Mouse (Mus musculus) adrenal gland, adult 2 months (tissue): ENCODE results near the gene Gstp2. TPM values are rescaled to one million over a fixed set of nuclear protein-coding genes. Genes with fewer than 3 reads are reported as not detected.
A peak's percentile ranks its signal among the peaks of the same experiment; 100 is the strongest.
"Not testable (repeated sequence)": the region's sequence is repeated elsewhere in the genome, so short reads cannot be mapped to it uniquely, and the experiment has no call there.

Experiments used
- DNase-seq: peaks from one replicate; pipeline ENCODE4 v3.0.0; 2021
- polyA plus RNA-seq: library from polyadenylated mRNA; depleted of rRNA; stranded (reverse); fragments of >200 nt; gene quantifications from 2 replicates; pipeline ENCODE4 v1.2.3, GENCODE M21; 2012
- total RNA-seq, 2 experiments: library from RNA; stranded (reverse); gene quantifications; 2 replicates each; pipeline ENCODE4 v1.2.3; 2021

Gene Gstp2
- total and polyA plus RNA-seq, 3 experiments = 7.9 to 61.4 (median 57.2) TPM

GRCm38 (mm10) chr19:4049069-4049468, 3.2 kb upstream of the Gstp2 start:
- not testable (repeated sequence) for DNase-seq

GRCm38 (mm10) chr19:4047859-4048258, 2.0 kb upstream of the Gstp2 start:
- peak; percentile 80 for DNase-seq

GRCm38 (mm10) chr19:4046866-4047254, 1.0 kb upstream of the Gstp2 start:
- DNase-seq = no peak

DNA sequence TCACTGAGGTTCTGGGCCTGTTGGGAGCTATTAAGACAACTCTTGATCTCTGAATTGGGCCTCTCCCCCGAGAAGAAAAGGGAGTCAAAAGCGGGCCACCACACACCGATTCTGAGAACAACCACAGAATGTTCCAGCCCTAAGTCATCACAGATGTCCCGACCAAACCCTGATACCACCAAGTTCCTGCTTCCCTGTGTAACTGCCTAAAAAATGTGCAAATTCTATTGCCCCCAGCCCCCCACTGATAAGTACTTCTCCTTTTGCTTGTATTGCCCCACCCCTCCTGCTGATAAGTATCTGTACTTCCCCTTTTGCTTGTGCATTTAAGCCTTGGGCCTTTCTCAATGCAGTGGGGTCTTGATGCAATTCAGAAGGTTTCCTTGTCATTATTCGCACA, 1.7 kb downstream of the Gstp2 start:
- DNase-seq = not testable (repeated sequence)

- DNase-seq = no peak
These were observed 3.7 kb downstream of the Gstp2 start for GRCm38 (mm10) chr19:4042124-4042523.

DNA sequence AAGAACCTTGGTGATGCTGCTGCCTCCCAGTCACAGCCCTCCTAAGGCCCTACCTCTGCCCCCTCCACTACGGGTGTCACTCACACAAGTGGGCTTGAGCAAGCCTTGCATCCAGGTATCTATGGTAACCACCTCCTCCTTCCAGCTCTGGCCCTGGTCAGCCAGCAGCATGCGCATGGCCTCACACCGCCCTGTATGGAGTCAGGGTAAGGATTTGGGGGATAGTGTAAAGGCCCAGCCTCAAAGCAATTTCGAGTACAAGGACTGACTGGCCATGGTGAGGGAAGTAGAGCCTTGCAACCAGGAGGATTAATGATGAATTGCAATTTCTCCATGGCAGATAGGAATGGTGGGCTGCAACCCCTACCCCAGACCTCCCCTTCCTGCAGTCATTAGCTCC, 4.3 kb downstream of the Gstp2 start:
- not testable (repeated sequence) for DNase-seq

DNA sequence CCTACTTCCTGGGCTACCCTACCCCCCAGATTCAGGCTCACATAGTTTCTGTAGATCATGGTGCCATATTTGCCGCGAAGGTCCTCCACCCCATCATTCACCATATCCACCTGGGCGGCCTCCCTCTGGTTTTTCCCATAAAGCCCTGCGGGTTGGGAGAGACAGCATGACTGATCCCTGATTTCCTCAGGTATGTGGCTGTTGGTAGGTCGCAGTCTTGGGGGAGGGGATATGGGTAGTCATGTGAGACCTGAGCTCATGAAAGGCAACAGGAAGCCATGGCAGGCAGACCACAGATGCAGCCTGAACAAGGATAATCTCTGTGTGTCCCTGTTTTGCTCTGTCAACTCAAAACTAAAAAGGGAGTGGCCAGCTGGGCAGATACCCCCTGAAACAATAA, 4.9 kb downstream of the Gstp2 start:
- not testable (repeated sequence) for DNase-seq

DNA sequence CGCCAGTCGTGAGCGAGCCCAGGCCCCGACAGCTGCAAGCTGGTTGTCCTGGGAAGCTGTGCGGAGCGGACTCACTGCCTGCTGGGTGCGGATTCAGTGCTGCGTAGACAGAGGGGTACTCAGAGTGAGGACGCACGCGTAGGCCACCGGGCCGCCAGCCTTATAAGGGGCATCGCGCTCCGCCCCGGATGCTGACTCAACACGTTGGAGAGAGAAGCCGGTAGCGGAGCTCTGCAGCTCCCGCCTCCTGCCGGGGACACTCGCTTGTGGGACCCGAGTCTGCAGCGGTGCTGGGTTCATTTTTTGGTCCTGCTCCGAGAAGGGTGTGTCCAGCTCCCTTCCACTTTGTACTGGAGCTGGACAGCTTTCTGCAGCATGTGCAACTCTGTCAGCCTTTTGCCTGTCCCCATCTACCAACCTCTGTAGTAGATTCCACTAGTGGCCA, 8.0 kb downstream of the Gstp2 start, which contains the start of gene Gstp1:
Gene Gstp1, minus strand, starts transcription at position 198 of the 445 bp plus-strand sequence.
- peak; percentile 93 for DNase-seq

- not testable (repeated sequence) for DNase-seq
These were observed 8.6 kb downstream of the Gstp2 start for GRCm38 (mm10) chr19:4037154-4037787.

DNA sequence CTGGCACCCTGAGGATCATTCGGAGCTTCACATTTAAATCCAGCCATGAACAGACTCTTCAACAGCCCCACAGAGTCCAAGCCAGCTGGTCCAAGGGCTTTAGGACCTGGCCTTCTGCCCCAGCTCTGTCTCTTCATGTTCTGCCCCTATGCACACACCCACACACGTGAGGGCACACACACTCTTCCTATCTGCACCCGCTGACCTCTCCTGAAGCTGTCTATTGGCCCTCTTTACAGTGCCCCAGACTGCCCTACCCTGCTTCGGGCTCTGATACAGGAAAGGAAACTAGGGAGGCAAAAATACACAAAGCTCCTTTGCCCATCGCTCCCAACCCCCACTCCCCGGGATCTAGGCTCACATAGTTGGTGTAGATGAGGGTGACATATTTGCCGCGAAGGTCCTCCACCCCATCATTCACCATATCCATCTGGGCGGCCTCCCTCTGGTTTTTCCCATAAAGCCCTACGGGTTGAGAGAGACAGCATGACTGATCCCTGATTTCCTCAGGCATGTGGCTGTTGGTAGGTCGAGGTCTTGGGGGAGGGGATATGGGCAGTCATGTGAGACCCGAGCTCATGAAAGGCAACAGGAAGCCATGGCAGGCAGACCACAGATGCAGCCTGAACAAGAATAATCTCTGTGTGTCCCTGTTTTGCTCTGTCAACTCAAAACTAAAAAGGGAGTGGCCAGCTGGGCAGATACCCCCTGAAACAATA, 9.3 kb downstream of the Gstp2 start:
- no peak for DNase-seq

GRCm38 (mm10) chr19:4033742-4034141, 12.1 kb downstream of the Gstp2 start:
- DNase-seq = no peak

DNA sequence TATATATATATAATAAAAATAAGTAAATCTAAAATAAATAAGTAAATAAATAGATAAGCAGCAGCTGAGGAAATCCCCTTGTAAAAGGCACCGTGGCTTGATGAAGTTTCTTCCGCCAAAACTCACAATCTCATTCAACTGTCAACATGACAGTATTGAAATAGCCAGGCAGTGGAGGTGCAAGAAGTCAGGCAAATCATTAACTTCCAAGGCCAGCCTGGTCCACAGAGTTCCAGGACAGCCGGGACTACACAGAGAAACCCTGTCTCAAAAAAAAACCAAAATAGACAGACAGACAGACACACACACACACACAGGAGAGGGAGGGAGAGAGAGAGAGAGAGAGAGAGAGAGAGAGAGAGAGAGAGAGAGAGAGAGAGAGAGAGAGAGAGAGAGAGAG, 12.5 kb downstream of the Gstp2 start:
- DNase-seq = no peak

- DNase-seq = no peak
These were observed 13.2 kb downstream of the Gstp2 start for GRCm38 (mm10) chr19:4032668-4033067.

- no peak for DNase-seq
These were observed 18.2 kb downstream of the Gstp2 start for GRCm38 (mm10) chr19:4027576-4027975.

DNA sequence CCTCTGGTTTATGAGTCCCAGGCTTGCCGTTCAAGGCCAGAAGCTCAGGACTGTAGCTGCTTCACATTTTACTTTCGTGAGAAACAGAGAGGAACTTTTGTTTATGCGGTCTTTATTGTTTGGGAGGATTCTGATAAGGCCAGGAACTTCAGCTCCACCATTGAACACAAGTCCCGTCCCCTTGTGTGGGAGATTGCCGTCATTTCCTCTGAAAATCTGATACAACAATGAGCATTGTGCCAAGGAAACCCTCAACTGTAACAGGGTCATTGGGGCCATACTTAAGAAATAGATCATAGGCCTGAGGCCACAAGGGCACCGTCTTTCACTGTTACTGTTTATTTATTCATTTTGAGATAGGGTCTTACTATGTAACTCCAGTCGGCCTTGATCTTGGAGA, 22.6 kb downstream of the Gstp2 start:
- no peak for DNase-seq

- DNase-seq = peak; percentile 88
These were observed 26.9 kb downstream of the Gstp2 start for GRCm38 (mm10) chr19:4018743-4019583.

DNA sequence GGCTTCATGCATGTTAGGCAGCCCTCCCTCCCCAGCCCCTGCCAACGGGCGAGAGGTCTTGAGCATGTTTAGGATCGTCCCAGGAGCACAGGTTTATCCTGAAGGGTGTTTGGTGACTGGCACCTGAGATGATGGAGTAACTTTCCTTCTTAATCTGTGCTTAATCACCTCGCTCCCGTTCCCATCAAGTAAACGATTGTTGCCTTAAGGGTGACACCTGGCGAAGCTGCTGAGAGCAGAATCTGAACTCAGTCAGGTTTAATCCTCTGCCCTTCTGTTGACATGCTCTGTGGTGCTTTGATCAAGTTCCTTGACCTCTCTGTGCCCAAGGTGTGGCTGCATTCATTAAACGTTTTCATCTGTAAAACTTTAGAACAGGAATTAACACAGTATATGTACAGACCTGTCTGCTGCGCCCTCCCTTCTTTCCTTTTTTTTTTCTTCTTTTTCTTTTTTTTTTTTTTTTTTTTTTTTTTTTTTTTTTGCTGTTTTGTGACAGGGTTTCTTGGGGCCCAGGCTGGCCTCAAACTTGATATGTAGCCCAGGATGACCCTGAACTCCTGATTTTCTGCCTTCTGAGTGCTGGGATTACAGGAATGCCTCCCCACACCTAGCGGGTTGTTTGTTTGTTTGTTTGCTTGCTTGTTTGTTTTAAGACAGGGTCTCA, 27.8 kb downstream of the Gstp2 start:
- DNase-seq = no peak

GRCm38 (mm10) chr19:4015635-4016034, 30.2 kb downstream of the Gstp2 start:
- DNase-seq = no peak

DNA sequence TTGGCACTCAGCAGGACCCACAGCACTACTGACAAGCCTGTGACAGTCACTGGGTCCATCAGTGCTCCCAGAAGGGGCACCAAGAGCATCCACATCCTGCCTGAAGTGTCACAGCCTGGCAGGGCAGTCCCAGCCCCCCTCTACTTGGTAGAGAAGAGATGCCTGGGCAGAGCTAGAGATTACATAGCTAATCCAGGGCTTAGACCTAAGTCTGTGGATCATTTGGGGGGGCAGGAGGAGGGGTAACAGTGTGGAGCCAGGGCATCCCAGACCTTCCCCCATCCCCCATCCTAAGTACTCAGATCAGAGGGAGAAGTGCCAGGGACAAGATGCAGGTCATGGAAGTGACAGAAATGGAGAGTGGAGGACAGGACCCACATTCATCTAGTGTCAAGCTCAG, 31.0 kb downstream of the Gstp2 start:
- DNase-seq = no peak

- no peak for DNase-seq
These were observed 32.8 kb downstream of the Gstp2 start for GRCm38 (mm10) chr19:4013066-4013465.

DNA sequence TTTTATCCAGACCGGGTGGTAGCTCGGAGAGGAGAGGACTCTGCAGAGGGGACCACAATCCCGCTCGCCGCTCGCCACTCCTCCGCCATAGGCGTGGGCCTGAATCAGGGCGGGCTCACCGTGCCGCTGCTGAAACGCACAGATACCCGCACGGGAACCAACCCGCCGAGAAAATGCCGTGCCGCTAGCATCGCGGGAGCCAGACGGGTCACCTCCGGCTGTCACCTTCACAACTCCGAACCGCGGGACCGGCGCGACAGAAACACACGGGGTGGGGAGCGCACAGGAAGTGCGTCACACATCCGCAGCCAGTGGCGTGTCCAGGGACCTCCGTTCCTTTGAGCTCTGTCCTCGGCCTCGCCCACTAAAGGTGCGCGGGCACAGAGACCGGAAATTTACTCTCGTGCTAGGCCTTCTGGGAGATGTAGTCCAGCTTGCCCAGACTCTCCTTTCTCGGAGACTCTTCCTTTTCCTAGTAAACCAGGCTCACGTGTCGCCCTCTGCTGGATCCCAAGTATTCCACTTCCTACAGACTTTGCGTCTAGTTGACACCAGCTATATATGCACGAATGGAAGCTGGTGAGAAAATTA, 33.3 kb downstream of the Gstp2 start, which contains the start of gene Ndufv1:
Gene Ndufv1, minus strand, starts transcription at position 375 of the 591 bp plus-strand sequence.
- peak; percentile 98 for DNase-seq

DNA sequence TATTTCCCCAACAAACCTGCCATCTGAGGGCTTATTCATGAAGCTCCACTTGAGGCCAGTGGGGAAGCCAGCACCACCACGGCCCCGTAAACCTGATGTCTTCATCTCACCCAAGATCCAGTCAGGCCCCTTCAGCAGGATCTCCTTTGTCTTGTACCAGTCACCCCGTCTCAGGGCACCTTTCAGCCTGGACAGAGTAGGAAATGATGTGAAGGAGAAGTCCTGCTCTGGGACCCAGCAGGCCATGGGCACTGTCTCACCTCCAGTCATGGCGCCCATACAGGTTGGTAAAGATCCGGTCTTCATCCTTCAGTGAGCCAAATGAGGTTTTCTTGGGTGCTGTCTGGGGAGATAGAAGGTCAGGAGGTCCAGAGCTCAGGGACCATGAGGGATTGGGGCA, 34.7 kb downstream of the Gstp2 start:
- no peak for DNase-seq
